Mouse (Mus musculus) embryo, embryonic 11.5 days (tissue): ENCODE measurements around the gene Cyth1.
A peak's percentile ranks its signal among the peaks of the same experiment; 100 is the strongest.

Source experiments
- DNase-seq: peaks from one replicate; pipeline ENCODE4 v3.0.0-alpha.2; 2012; ENCODE audit warnings: low read depth, low spot score

Cyth1 gene

DNA sequence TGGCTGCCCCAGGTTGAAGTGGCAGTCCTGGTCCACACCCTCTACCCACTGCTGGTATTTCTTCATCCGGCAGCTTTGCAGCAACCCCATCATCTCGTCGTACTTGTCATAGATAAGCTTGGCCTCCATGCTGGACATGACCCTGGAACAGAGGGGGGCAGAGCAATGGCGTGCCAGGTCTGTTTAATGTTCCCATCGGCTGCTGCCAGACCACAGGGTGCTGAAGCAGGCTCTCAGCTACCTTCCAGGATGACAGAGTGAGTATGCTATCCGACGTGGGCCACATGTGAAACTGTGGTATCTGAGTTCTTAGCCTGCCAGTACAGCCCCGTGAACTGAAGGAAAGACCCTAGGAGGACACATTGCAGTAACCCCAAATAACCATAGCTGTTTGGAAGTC, 129.6 kb downstream of the Cyth1 start:
- no peak for DNase-seq

- no peak for DNase-seq
These were observed 133.7 kb downstream of the Cyth1 start for GRCm38 (mm10) chr11:118114581-118115110.

DNA sequence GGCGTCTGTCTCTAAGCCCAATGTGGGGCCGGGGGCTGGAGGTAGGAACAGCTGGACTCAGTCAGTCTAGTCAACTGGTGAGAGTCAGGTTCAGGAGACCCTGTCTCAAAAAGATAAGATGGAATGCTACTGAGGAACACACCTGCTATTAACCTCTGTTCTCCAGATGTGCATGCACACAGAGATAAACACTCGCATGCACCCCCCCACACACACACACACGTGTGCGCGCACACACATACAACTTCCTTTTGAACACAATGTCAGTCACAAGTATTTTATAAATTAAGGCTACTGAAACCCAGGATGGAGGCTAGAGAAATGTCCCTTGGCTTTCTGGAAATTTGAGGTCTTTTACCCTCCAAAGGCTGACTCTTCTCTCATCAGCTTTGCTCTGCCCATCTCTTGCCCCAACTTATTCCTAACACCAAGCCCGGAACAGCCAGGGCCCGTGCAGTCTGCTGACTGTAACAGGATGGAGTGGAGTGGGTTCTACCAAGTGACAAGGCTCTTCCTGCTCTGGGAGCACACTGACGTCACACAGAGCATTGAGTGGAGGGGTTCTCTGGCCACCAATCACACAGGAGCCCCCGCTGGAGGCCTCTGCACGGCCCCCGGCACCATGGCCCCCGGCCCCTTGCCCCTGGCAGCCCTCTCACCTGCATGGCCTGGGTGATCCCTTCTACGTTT, 134.7 kb downstream of the Cyth1 start:
- DNase-seq, result no peak

DNA sequence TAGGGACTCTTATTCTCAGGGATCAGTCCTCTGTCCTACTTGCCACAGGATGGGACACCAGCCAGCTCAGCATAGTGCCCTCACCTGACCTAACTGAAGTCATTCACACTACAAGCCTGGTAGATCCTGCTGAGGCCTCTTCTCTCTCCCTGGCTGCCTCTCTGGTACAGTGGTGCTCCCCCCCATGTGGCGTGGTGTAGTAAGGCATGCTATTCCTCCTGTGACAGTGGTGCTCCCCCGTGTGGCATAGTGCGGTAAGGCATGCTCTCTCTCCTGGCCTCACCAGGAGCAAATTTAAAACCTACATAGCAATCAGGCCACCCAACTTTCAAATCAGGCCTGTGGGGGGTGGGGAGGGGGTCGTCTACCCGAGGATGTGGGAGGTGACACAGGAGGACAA, 144.4 kb downstream of the Cyth1 start:
- DNase-seq, result peak; percentile 67

DNA sequence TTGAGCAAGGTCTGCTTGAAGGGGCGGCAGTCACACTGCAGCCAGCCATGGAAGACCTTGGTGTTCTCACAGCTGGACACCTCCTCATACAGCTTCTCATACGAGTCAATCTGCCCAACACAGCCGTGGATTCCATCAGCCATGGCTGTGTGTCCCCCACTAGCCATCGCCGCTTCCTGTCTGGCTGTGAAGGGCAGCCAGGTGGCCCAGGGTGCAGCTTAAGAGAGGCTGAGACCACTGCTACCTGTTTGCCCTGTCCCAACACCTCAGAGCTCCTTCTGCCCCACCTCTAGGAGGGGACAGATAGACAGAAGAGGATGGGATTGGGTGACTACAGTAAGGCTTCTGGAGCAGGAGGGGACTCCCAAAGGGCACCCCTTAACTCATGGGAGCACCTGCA, 145.0 kb downstream of the Cyth1 start:
- DNase-seq, result no peak

- peak; percentile 72 for DNase-seq
These were observed 145.6 kb downstream of the Cyth1 start for GRCm38 (mm10) chr11:118102838-118103237.

GRCm38 (mm10) chr11:118101133-118101532, 147.3 kb downstream of the Cyth1 start:
- no peak for DNase-seq

- no peak for DNase-seq
These were observed 151.7 kb downstream of the Cyth1 start for GRCm38 (mm10) chr11:118096736-118097135.

DNA sequence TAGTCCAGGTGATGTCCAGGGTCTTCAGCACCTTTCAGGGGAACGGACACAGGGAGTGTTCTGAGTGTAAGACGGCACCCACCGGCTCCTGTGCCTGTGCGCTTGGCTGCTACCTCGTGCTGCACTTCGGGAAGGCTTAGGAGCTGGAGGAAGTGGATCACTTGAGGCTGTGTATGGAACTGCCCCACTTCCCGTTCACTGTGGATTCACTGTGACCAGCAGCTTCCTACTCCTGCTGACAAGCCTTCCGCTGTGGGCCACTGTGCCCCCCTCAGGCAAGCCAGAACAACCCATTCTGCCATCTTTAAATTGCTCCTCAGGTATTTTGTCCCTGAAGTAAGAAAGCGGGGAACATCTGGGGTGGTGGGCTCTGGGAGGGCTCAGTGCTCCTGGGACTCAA, 153.4 kb downstream of the Cyth1 start:
- no peak for DNase-seq

DNA sequence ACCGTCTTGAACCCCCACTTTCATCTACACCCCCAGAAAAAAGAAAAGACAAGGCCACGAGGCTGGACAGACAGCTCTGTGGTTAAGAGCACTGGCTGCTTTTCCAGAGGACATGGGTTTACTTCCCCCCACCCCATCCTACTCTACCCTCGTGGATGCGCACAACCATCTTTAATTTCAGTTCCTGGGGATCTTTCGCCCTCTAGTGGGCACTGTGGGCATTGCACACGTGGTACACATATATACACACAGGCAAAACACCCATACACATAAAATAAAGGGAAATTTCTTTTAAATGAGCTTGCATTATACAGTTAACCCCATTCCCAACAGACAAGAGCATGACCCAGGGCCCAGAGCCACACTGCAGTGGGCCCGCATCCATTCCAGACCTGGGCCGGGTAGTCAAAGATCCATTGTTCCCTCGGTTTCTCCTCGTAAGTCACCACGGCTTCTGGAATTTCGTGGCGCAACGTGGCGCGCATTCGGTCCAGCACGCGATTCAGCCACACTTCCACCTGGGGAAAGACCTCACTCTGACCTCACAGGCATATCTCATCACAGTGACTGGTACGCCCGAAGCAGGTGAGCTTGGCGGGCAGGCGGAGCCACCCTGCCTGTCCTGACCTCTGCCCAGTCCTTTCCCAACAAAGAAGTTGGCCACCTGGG, 157.3 kb downstream of the Cyth1 start:
- no peak for DNase-seq

DNA sequence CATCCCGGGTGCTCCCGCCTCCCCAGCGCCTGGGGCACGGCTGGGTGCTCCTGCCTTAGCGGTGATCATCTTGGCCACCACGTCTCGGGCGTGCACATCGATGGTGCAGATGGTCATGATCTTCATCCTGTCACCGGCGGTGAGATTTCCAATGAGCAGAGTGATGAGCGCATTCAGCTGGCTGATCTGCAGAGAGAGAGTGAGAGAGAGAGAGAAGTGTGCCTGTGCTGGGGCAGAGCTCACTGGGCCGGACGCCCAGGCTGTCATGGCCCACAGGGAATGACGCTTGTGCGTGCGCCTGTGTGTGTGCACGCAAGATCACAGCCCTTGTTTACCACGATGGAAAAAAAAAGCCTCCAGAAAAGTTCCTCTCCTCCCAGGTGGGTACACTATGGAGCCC, 159.5 kb downstream of the Cyth1 start:
- no peak for DNase-seq

GRCm38 (mm10) chr11:118085961-118086360, 162.4 kb downstream of the Cyth1 start:
- DNase-seq, result no peak

GRCm38 (mm10) chr11:118085176-118085575, 163.2 kb downstream of the Cyth1 start:
- DNase-seq, result no peak

DNA sequence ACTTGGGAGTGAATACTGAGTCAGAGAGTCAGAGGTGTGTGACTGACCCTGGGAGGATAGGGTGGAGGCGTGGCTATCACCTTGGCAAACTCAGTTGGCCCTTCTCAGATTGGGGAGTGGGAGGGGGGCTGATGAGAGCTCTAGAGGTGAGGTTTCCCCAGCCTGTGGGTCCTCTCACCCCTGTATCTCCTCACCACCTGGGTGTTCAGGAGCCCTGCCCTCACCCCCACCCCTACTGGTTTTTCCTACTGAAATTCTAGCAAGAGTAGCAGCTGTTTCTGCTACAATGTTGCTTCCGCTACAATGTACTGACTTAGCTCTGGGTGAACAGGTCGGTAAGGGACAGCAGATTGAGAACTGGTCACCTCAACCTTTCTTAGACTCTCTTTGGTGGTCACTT, 164.1 kb downstream of the Cyth1 start:
- no peak for DNase-seq

DNA sequence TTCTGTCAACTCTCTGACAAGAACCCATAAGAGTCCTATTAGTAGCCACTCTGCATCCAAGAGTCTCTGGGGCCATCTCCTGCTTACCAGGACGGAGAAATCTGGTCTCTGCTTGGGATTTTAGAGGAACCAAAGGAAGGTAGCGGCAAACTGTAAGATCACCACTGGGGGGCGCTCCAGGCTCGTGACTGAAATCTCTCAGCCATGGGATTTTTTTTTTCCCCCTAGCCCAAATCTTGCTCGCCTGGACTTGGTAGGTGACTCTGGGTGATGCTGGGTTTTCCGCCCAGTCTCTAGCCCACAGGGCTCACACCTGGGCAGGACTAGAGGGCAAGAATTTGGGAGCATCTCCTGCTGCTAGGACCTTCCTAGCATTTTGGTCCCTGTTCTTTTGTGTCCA, 164.6 kb downstream of the Cyth1 start:
- DNase-seq, result peak; percentile 64

DNA sequence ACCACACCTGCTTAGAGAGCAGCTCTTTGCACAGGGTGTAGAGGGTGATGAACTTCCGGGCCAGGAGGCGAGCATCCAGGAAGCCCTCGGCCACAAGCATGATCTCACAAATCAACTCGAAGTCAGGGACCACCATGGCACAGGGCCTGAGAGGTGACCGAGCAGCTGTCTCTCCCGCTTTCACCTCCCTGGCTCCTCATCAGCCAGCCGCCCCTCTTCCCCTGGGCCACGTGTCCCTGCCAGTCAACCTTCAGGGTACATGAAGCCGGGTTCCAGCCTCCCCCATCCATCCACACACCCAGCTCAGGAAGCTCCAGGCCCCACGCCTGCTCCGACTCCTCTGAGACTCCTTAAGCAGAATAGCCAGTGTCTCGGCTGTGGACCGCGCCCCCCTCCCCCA, 166.1 kb downstream of the Cyth1 start:
- no peak for DNase-seq
